Mouse (Mus musculus) liver, embryonic 14.5 days (tissue): ENCODE data around the gene Gm11757.
"Not testable (repeated sequence)": the region's sequence is repeated elsewhere in the genome, so short reads cannot be mapped to it uniquely, and the experiment has no call there.

ENCODE experiments used
- CTCF ChIP-seq: IDR thresholded peaks from 2 replicates; pipeline ENCODE4 v1.5.1; 2016; ENCODE audit warnings: antibody characterized with exemption, low read depth, control low read depth
- EP300 ChIP-seq: IDR thresholded peaks from 2 replicates; pipeline ENCODE4 v1.6.1; 2016; ENCODE audit warnings: antibody characterized with exemption, low read depth

DNA sequence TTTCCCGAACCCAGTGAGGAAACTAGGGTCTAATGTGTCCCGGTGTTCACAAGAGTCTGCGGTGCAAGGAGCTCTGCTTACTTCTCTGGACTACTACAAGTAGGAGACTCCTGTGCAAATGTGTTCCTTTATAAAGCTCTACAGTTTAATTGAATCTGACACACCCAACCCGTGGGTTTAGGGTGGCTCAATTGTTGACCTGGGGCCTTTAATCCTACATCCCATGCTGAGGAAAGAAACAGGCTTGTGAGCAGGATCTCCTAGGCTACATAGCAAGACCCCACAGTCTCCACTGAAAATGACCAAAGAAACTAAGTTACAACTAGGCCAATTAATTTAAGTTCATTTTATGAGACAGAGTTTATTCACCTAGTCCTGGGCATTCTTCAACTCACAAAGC lies at the start of gene Gm11757:
- not testable (repeated sequence) for TF ChIP-seq CTCF, EP300
